Mouse (Mus musculus) spleen, adult 2 months (tissue): ENCODE measurements around the gene Kif1c.

Experiments
- CTCF ChIP-seq: fragments of 200-500 bp; IDR thresholded peaks from 2 replicates; pipeline ENCODE4 v1.5.1; 2011; ENCODE audit warnings: mild to moderate bottlenecking, inconsistent platforms; ENCODE audit not compliant: insufficient read depth, insufficient read length, insufficient replicate concordance; ENCODE audit errors: extremely low read depth
- POLR2A ChIP-seq: fragments of 200-500 bp; IDR thresholded peaks from 2 replicates; pipeline ENCODE4 v1.6.1; 2011; ENCODE audit warnings: low read depth, low read length, inconsistent platforms

DNA sequence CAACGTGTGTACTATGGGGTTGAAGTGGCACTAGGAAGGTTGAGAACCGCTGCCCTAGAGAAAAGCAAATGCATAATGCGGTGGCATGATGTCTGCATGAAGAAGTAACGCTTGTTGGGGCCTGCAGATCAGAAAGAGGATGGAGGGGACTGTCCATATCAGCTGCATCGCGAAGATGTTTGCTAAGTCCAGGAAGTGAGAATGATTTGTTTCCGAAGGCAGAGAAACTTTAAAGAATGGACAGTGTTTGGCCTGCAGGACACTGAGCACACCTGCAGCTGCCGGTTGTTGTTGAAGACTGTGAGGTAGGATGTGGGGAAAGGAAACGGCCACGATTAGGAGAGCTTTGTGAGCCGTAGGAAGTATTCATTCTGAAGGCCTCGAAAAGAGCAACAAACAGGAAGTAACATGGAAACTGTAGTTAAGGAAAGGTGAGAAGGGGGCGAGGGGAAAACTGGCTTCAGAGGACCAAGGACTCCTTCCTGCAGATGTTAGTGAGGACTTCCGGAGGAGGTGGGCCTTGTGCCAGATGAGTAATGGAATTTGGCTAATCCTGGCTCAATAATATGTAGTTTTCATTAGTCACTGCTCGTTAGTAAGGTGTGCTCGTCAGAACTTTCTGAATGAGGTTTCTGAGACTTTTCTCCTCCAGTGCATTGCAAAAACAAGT lies 65.6 kb downstream of the Kif1c start:
- no peak for TF ChIP-seq CTCF
- no peak for TF ChIP-seq POLR2A
